Mouse (Mus musculus) stomach, postnatal 0 days (tissue): Measurements from ENCODE around the gene Akap6.

ENCODE experiments used
- CTCF ChIP-seq: IDR thresholded peaks from 2 replicates; pipeline ENCODE4 v1.5.1; 2016; ENCODE audit warnings: antibody characterized with exemption, low read depth, mild to moderate bottlenecking, moderate library complexity
- EP300 ChIP-seq: optimal IDR thresholded peaks from 2 replicates; pipeline ENCODE3; 2016; ENCODE audit warnings: antibody characterized with exemption

DNA sequence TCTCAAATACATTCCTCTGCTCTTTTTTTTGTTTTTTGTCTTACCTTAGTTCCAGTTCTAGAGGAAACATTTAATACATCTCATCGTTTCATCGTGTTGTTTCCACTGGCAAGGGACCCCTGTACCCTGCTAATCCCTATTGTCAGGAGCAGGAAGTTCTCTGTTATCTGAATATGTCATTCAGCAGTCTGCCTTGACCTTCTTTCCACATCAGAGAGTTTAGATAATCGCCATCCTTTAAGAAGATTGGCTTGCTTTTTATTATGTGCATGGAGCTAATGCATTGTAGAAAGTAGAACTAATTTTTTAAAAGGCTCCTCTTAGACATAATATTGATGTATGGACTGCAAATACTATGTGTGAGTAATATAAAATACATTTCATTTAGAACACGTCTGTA is 58.7 kb downstream of the Akap6 start:
- TF ChIP-seq CTCF (no peak), EP300 (no peak)
